Mouse (Mus musculus) monocyte, adult 5-6 weeks (primary cell): ENCODE measurements around the gene Rnf128. TPM values are rescaled to one million over a fixed set of nuclear protein-coding genes. Genes with fewer than 3 reads are reported as not detected.

ENCODE experiments used
- total RNA-seq: library from RNA; stranded (forward); fragments of 200-1000, 200-491, 200-594 nt; gene quantifications from 3 replicates; pipeline ENCODE4 v1.2.3, GENCODE M21; 2017

The Rnf128 gene
- total RNA-seq, 1 experiment from 2014 or later: 0.67 TPM

Other genes with a start within 250 kb of the Rnf128 start
- gene Trap1a, start 229.6 kb upstream of the Rnf128 start, total RNA-seq: not detected in 3 replicates
- not detected in 3 replicates for gene D330045A20Rik, start 82.9 kb upstream of the Rnf128 start, total RNA-seq
- gene Tbc1d8b, start 121.7 kb downstream of the Rnf128 start, total RNA-seq: 8.0 to 16.8 TPM (median 9.3 TPM) in 3 replicates
- 0.57 TPM in 1 of 3 replicates, not detected in the others for gene Gm15013, start 151.2 kb downstream of the Rnf128 start, total RNA-seq
- gene Ripply1, start 219.0 kb downstream of the Rnf128 start, total RNA-seq: not detected in 3 replicates
- gene Cldn2, start 237.5 kb downstream of the Rnf128 start, total RNA-seq: not detected in 3 replicates